Mouse (Mus musculus) ovary, postnatal 10 days (tissue): ENCODE data around the gene Tent5a.

Source experiments
- DNase-seq: peaks from one replicate; pipeline ENCODE4 v3.0.0; 2022; ENCODE audit warnings: low spot score

Tent5a gene

GRCm38 (mm10) chr9:85327242-85328211 is at the start of gene Tent5a:
Tent5a (minus strand) TSS chr9:85327348.
- peak; percentile 49 for DNase-seq

DNA sequence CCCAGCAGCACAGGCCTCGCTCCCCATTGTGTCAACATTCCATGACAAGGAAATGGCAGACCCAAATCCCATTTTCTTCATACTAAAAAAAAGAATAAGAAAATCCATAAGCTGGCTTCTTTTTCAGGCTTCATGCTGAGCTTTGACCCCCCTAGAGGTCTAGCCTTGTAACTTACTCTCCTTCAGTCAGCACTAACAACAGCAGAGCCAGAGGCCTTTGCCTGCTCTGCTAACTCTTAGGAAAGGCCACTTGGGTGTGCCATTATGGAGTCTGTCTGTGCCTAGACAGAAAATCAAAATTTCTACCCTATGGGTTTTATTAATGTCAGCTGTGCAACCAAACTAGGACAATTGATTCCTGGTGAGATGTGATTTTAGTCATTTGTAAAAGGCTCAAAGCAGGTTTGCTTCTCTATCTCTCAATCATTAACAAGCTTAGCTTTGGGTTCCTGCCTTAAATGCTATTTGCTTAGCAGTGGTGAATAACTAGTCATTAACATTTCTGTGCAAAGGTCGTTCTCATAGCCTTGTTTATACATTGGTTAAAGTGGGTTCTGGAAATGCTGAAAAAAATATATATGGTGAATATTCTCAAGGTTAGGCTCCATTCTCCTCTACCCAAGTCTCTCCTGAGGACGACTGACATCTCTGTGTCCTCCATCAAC is 49.6 kb upstream of the Tent5a start:
- no peak for DNase-seq

DNA sequence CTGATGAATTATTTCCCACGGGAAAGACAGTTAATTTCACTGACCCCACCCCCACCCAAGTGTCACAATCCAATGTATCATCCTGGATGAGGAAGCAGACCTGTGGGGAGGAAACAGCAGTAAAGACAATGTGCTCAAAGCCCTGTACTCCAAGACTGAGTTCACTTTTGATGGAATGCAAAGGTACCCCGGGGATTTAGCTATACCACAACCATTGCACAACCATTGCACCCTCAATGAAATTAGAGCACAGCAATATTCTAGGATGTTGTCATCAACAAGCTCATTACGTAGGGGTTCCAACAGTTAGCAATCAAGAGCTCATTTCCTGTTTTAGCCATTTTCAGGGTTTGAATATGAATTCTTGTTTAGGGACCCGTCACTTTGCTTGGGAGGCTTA is 48.0 kb upstream of the Tent5a start:
- no peak for DNase-seq

- DNase-seq: no peak
These were observed 44.9 kb upstream of the Tent5a start for GRCm38 (mm10) chr9:85372034-85372433.

DNA sequence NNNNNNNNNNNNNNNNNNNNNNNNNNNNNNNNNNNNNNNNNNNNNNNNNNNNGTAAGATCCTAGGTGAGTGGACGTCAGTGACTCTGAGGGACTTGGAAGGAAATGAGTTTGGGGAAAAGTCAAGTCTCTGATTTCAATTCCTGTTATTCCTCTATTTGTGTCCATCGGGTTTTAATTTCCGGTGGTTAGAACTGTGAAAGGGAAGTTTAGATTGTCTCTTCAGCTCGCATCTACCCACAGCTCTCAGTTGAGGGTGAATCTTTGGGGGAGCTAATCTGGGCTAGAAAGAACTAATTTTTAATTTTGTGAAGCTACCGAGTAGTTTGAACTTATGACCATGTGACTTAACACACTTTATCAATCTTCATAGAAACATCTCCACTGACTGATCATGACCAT is 42.4 kb upstream of the Tent5a start:
- DNase-seq: no peak

- no peak for DNase-seq
These were observed 30.2 kb upstream of the Tent5a start for GRCm38 (mm10) chr9:85357154-85357860.

- DNase-seq: no peak
These were observed 28.4 kb upstream of the Tent5a start for GRCm38 (mm10) chr9:85355559-85355958.

GRCm38 (mm10) chr9:85347823-85348523 is 20.8 kb upstream of the Tent5a start:
- DNase-seq: no peak

GRCm38 (mm10) chr9:85342892-85343785 is 16.0 kb upstream of the Tent5a start:
- DNase-seq: no peak

- DNase-seq: no peak
These were observed 13.2 kb upstream of the Tent5a start for GRCm38 (mm10) chr9:85340303-85340702.

DNA sequence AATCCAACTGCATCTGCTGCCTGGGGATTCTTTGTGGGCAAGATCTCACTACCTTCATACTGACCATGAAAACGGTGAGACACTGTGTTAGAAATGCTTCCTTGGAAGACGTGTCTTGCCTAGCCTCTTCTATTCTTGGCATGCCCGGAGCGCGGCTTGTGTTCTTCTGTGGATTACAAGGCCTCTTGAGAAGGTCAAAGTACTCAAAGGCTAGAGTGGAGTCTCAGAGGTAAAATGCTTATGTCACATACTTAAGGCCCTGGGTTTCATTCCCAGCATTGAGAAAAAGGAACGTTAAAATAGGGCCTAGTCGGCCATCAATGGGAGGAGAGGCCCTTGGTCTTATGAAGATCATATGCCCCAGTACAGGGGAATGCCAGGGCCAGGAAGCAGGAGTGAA is 8.9 kb upstream of the Tent5a start:
- DNase-seq: no peak

DNA sequence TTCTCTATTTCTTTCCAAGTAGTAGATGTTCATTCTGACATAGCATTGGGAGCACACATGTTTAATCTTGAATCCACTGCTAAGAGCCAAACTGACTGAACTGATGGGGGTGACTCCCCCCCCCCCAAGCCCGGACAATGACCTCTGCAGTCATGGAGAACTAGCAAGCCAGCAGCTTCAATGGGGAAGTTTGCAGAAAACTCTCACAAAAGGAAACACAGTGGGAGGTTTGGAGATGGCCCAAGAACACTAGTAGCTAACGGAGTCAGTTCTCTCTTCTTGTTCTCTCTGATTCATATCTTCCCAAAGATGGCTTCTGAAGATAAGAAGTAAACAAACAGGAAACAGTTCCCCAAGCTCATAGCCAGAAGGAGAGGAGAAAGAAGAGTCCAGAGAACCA is 4.4 kb upstream of the Tent5a start:
- no peak for DNase-seq

DNA sequence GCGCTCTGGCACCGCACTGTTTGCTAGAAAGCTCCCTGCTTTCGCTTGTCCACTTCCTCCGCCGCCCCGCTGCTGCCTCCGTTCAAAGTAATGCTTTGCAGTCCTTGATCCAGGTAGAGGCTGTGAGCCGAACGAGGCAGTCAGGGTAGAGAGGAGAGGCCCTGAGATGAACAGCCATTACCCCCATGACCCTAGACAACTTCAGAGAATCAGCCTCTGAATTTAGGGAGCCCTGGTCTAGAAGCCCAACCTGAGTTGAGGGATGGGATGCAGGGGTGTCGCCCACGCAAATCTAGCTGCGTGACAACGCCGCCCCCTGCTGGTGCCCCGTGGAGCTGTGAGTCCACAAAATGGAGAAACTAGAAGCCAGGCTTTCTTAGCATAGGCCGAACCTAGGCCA is 1.1 kb upstream of the Tent5a start:
- peak; percentile 91 for DNase-seq

GRCm38 (mm10) chr9:85326292-85327241 is 581 bp downstream of the Tent5a start:
- DNase-seq: peak; percentile 26

- no peak for DNase-seq
These were observed 1.8 kb downstream of the Tent5a start for GRCm38 (mm10) chr9:85325201-85325868.

GRCm38 (mm10) chr9:85324158-85324875 is 2.8 kb downstream of the Tent5a start:
- DNase-seq: no peak

GRCm38 (mm10) chr9:85320167-85320951 is 6.8 kb downstream of the Tent5a start:
- DNase-seq: no peak

- DNase-seq: no peak
These were observed 11.0 kb downstream of the Tent5a start for GRCm38 (mm10) chr9:85316122-85316521.
